Mouse (Mus musculus): Measurements from ENCODE around the gene Gm14124. TPM values are rescaled to one million over a fixed set of nuclear protein-coding genes. Genes with fewer than 3 reads are reported as not detected.

The Gm14124 gene
- polyA plus RNA-seq, 1 experiment, result not detected

Other genes starting within 250 kb of the Gm14124 start
- gene Zfp120, start 120.8 kb upstream of the Gm14124 start, polyA plus RNA-seq (2012; ENCODE audit: insufficient read depth, insufficient read length, missing spikeins), result 5.9 and 7.8 TPM in 2 replicates
- gene Gm10770, start 77.8 kb upstream of the Gm14124 start, polyA plus RNA-seq (2012; ENCODE audit: insufficient read depth, insufficient read length, missing spikeins), result not detected in 2 replicates
- gene Gm14139, start 75.8 kb upstream of the Gm14124 start, polyA plus RNA-seq (2012; ENCODE audit: insufficient read depth, insufficient read length, missing spikeins), result not detected in 2 replicates
- 1.4 and 1.6 TPM in 2 replicates for gene Zfp937, start 39.4 kb upstream of the Gm14124 start, polyA plus RNA-seq (2012; ENCODE audit: insufficient read depth, insufficient read length, missing spikeins)
- 1.2 TPM in 1 of 2 replicates, not detected in the other for gene Gm21994, start 1.9 kb upstream of the Gm14124 start, polyA plus RNA-seq (2012; ENCODE audit: insufficient read depth, insufficient read length, missing spikeins)
- gene Gm10130, start 66.2 kb downstream of the Gm14124 start, polyA plus RNA-seq (2012; ENCODE audit: insufficient read depth, insufficient read length, missing spikeins), result not detected in 2 replicates
- gene 3300002I08Rik, start 105.2 kb downstream of the Gm14124 start, polyA plus RNA-seq (2012; ENCODE audit: insufficient read depth, insufficient read length, missing spikeins), result 1.6 TPM in 1 of 2 replicates, not detected in the other
- gene Zfp442, start 194.0 kb downstream of the Gm14124 start, polyA plus RNA-seq (2012; ENCODE audit: insufficient read depth, insufficient read length, missing spikeins), result 1.7 TPM in 2 replicates
- not detected in 2 replicates for gene Zfp345, start 227.6 kb downstream of the Gm14124 start, polyA plus RNA-seq (2012; ENCODE audit: insufficient read depth, insufficient read length, missing spikeins)

All from brown adipose tissue, adult 24 weeks (tissue).